Mouse (Mus musculus) bone marrow, adult 2 months (tissue): ENCODE results near the gene Shank3. TPM values are rescaled to one million over a fixed set of nuclear protein-coding genes. Genes with fewer than 3 reads are reported as not detected.

Source experiments
- H3K27ac ChIP-seq: fragments of 200-500 bp; 2 replicates; pipeline ENCODE4 v1.5.1; 2012; ENCODE audit warnings: low read depth, mild to moderate bottlenecking, control low read depth, inconsistent platforms, low read length; ENCODE audit not compliant: control insufficient read depth, poor library complexity, insufficient read depth
- H3K4me1 ChIP-seq: fragments of 200-500 bp; 2 replicates; pipeline ENCODE4 v1.6.1; 2011; ENCODE audit warnings: low read length; ENCODE audit not compliant: control insufficient read depth, insufficient read depth
- H3K4me3 ChIP-seq: fragments of 200-500 bp; replicated peaks from 2 replicates; pipeline ENCODE3; 2011; ENCODE audit warnings: mild to moderate bottlenecking, low read depth, low read length, control low read depth; ENCODE audit not compliant: control insufficient read depth
- CTCF ChIP-seq: fragments of 200-500 bp; IDR thresholded peaks from 2 replicates; pipeline ENCODE4 v1.5.1; 2011; ENCODE audit warnings: low read length, control low read depth; ENCODE audit not compliant: control insufficient read depth, insufficient read depth
- POLR2A ChIP-seq: fragments of 200-500 bp; IDR thresholded peaks from 2 replicates; pipeline ENCODE4 v1.6.1; 2011; ENCODE audit warnings: low read depth, mild to moderate bottlenecking, control low read depth, low read length, borderline replicate concordance; ENCODE audit not compliant: control insufficient read depth
- WGBS: fragments of 180-500 bp; shearing (Covaris S2); methylation state at CpG from one replicate; pipeline ENCODE4 v1.1.7; 2018; 5-methylcytosine and 5-hydroxymethylcytosine counted together
- polyA plus RNA-seq: library from polyadenylated mRNA; stranded (reverse); fragments of >200 nt; gene quantifications from 2 replicates; pipeline ENCODE4 v1.2.4, GENCODE M21; 2011; ENCODE audit warnings: low replicate concordance; ENCODE audit not compliant: missing spikeins, insufficient read depth, insufficient read length

Gene Shank3
- polyA plus RNA-seq, 1 experiment = 23.6 TPM

- TF ChIP-seq CTCF = no peak
- no peak for TF ChIP-seq POLR2A
- Histone ChIP-seq H3K27ac (no peak overlapping the region), H3K4me1 (no peaks in the 10 kb centered on the region), H3K4me3 (no peak overlapping the region)
- WGBS = 86% methylated on average over 5 of the region's 5 CpGs
Measured at GRCm38 (mm10) chr15:89531399-89531798, 32.0 kb downstream of the Shank3 start.

- Histone ChIP-seq H3K4me3 (no peak overlapping the region), H3K27ac (no peak overlapping the region), H3K4me1 (no peaks in the 10 kb centered on the region)
- TF ChIP-seq POLR2A = no peak
- TF ChIP-seq CTCF = no peak
- WGBS = 86% methylated on average over 29 of the region's 29 CpGs
Measured at GRCm38 (mm10) chr15:89532026-89532923, 32.9 kb downstream of the Shank3 start.

GRCm38 (mm10) chr15:89532924-89533842, 33.8 kb downstream of the Shank3 start:
- Histone ChIP-seq H3K27ac (no peak overlapping the region), H3K4me1 (no peaks in the 10 kb centered on the region), H3K4me3 (no peak overlapping the region)
- 89% methylated on average over 23 of the region's 23 CpGs for WGBS
- TF ChIP-seq CTCF (no peak), POLR2A (no peak)

GRCm38 (mm10) chr15:89533843-89534207, 34.4 kb downstream of the Shank3 start:
- whole genome bisulfite sequencing = 89% methylated on average over 10 of the region's 10 CpGs
- no peak overlapping the region for H3K27ac ChIP-seq
- no peaks in the 10 kb centered on the region for H3K4me1 ChIP-seq
- no peak overlapping the region for H3K4me3 ChIP-seq
- no peak for TF ChIP-seq POLR2A
- TF ChIP-seq CTCF = no peak

GRCm38 (mm10) chr15:89544171-89544570, 44.7 kb downstream of the Shank3 start:
- no peak overlapping the region for H3K4me3 ChIP-seq
- TF ChIP-seq CTCF = no peak
- TF ChIP-seq POLR2A = no peak
- 83% methylated on average over 7 of the region's 7 CpGs for WGBS

GRCm38 (mm10) chr15:89547321-89547720, 47.9 kb downstream of the Shank3 start:
- no peak overlapping the region for H3K4me3 ChIP-seq
- H3K4me1 ChIP-seq = no peaks in the 10 kb centered on the region
- 81% methylated on average over 8 of the region's 8 CpGs for WGBS
- H3K27ac ChIP-seq = no peak overlapping the region
- no peak for TF ChIP-seq CTCF
- TF ChIP-seq POLR2A = no peak

More at GRCm38 (mm10) chr15:89544171-89544570, 44.7 kb downstream of the Shank3 start:
- H3K27ac ChIP-seq = no peak overlapping the region
- H3K4me1 ChIP-seq = no peaks in the 10 kb centered on the region

- 93% methylated on average over 58 of the region's 58 CpGs for WGBS
- TF ChIP-seq CTCF (no peak), POLR2A (no peak)
- Histone ChIP-seq H3K4me3 (no peak overlapping the region), H3K4me1 (no peaks in the 10 kb centered on the region), H3K27ac (no peak overlapping the region)
Measured at GRCm38 (mm10) chr15:89547824-89548601, 48.6 kb downstream of the Shank3 start.
